Mouse (Mus musculus) erythroblast, embryonic 14.5 days (primary cell): ENCODE data around the gene Ninj2.

Experiments
- GATA1 ChIP-seq: IDR thresholded peaks from 2 replicates; pipeline ENCODE4 v1.6.1; 2012; ENCODE audit warnings: low read length, inconsistent platforms, mixed read lengths
- TAL1 ChIP-seq: IDR thresholded peaks from 3 replicates; pipeline ENCODE4 v1.6.1; 2012; ENCODE audit warnings: low read length, inconsistent platforms, mixed read lengths

- TF ChIP-seq GATA1: no peak
- TF ChIP-seq TAL1: no peak
These were observed 149.4 kb downstream of the Ninj2 start for GRCm38 (mm10) chr6:120242530-120242929.
